Mouse (Mus musculus) embryonic stem cell, embryonic (primary cell): Measurements from ENCODE around the gene Fam178b.

Experiments
- CTCF ChIA-PET, 4 experiments: fragments of 300-600 bp in 2 of 4; fragments of 350-600 bp in 2 of 4; sonication (Branson Sonifier 250); formaldehyde crosslinking; loops; one replicate each; lab custom pipeline; 2022; ENCODE audit warnings: inconsistent platforms in 2 of 4; lab: Charles Lee
- POLR2A ChIA-PET, 4 experiments: fragments of 300-600 bp in 2 of 4; fragments of 350-600 bp in 2 of 4; sonication (Branson Sonifier 250); formaldehyde crosslinking; loops; one replicate each; lab custom pipeline; 2022; ENCODE audit warnings: antibody characterized with exemption in 4 of 4, inconsistent platforms in 1 of 4; lab: Charles Lee

Gene Fam178b

DNA sequence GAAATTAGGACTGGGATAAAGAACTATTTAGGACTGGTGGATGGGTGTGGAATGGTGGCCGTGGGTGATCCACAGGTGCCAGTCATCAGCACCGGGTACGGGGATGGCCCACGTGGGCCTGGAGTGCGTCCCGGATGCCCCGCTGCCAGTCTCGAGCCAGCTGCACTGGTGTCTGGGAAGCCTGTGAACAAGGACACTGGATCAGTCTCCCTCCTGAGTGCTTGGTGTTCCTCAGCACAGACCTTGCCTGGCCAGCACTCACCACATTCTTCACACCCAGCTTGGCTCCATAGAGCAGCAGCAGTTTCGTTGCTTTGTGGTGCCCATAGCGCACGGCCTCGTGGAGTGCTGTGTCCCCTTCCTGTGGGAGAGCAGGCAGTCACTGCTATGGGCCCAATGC is 151.5 kb downstream of the Fam178b start:
- CTCF ChIA-PET = interaction anchor here (0.8 to 2.7 kb wide), 7 partner anchors 15 to 153 kb away, joined by 3 to 22 read pairs (median 5); partner anchors contain the start of genes Ankrd39 (in 4 of the 4) and Sema4c (in 1 of the 4)
- POLR2A ChIA-PET = interaction anchor here (0.6 to 6.5 kb wide), 17 partner anchors 8 to 222 kb away, joined by 3 to 76 read pairs (median 3); partner anchors contain the start of gene Sema4c (in 1 of the 4)

DNA sequence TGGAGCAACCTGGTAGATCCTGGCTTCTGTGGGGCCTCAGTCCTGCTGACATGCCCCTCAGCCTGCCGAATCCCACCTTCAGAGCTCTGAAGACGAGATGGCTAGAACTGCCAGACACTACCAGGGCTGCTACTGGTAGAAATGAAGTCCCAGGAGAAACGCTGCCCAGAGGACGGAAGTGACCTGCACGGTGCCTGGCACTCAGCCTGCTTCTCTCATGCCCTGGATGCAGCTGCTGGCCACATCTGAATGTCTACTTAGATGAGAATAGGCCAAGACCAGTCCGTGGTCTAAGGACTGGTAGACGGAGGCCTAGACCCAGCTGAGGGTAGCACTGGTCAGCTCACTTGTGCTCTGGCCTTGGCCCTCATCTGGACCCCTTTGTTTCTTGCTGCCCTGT is 152.0 kb downstream of the Fam178b start:
- ChIA-PET CTCF (interaction anchor here (1.0 to 2.7 kb wide), 6 partner anchors 16 to 27 kb away, joined by 3 to 15 read pairs (median 5); partner anchors contain the start of genes Ankrd39 (in 4 of the 4) and Sema4c (in 2 of the 4)), POLR2A (interaction anchor here in 3 of 4 experiments (0.6 to 6.5 kb wide), 16 partner anchors 9 to 222 kb away, joined by 3 to 76 read pairs (median 3); partner anchors contain the start of gene Ankrd39 (in 2 of the 3))

DNA sequence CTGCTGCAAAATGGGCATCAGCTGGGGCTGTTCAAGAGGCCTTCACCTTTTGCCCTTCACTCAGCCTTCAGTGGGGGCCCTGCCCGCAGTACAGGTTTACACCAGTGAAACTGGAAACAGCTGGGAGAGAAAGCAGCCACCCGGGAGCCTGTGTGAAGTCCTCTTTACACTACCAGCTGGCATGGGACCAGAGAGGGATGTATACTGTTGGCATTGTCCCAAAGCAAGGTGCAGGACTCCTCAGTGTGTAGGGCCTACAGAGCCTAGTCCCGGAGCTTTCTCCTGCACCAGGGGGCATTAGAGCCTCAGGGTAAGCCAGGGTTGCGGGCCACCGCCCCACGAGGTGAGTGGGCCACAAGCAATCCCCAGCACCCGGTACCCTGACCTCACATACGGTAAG is 152.5 kb downstream of the Fam178b start:
- ChIA-PET POLR2A (interaction anchor here in 3 of 4 experiments (0.9 to 6.5 kb wide), 14 partner anchors 9 to 222 kb away, joined by 3 to 76 read pairs (median 3); partner anchors contain the start of gene Ankrd39 (in 2 of the 3)), CTCF (interaction anchor here in 3 of 4 experiments (1.0 to 2.5 kb wide), 4 partner anchors 16 to 28 kb away, joined by 3 to 8 read pairs (median 5); partner anchors contain the start of genes Ankrd39 (in 3 of the 3) and Sema4c (in 1 of the 3))

DNA sequence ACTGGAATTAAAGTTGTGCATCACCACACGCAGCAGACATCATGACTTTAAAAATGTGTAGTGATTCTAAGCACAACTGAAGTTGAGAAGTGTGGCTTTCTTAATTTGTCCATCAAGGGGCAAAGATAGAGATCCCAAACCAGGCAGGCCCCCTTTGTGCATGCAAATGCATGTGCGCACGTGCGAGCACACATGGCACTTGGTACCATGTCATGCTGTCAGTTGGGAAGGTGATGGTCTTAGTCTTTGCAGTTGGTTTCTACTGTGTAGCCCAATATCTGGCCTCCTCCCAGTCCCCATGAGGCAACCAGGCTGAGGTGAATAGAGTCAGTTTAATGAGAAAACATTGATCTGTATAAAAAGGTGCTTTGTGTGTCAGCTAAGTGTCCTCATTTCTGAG is 153.1 kb downstream of the Fam178b start:
- POLR2A ChIA-PET = interaction anchor here in 2 of 4 experiments (0.6 to 6.5 kb wide), 12 partner anchors 8 to 164 kb away, joined by 3 to 76 read pairs (median 4); partner anchors contain the start of genes Ankrd39 (in 2 of the 2) and Gm42417 (in 1 of the 2)
- CTCF ChIA-PET = interaction anchor here in 1 of 4 experiments (1.2 kb wide), 1 partner anchor 28 kb away, joined by 3 read pairs; the partner anchor contains the start of gene Sema4c

DNA sequence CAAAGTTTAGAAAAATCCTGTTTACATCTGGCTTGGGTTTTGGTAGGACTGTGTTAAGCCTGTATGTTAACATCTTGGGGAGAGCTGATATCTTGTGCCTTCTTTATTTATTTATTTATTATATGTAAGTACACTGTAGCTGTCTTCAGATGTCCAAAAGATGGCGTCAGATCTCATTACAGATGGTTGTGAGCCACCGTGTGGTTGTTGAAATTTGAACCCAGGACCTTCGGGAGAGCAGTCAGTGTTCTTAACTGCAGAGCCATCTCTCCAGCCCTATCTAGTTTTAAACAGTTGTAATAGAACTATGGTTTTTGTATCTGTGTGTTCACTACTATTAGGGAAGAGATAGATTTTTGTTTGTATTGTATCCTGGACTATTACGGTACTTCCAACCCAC is 153.7 kb downstream of the Fam178b start:
- CTCF ChIA-PET = interaction anchor here in 2 of 4 experiments (0.6 to 1.4 kb wide), 2 partner anchors 18 to 33 kb away, joined by 6 to 7 read pairs; partner anchors contain the start of gene Ankrd39 (in 1 of the 2)
- POLR2A ChIA-PET = interaction anchor here in 2 of 4 experiments (0.6 to 3.1 kb wide), 8 partner anchors 9 to 220 kb away, joined by 3 to 10 read pairs (median 4); partner anchors contain the start of genes Ankrd39 (in 1 of the 2) and Gm42417 (in 1 of the 2)

DNA sequence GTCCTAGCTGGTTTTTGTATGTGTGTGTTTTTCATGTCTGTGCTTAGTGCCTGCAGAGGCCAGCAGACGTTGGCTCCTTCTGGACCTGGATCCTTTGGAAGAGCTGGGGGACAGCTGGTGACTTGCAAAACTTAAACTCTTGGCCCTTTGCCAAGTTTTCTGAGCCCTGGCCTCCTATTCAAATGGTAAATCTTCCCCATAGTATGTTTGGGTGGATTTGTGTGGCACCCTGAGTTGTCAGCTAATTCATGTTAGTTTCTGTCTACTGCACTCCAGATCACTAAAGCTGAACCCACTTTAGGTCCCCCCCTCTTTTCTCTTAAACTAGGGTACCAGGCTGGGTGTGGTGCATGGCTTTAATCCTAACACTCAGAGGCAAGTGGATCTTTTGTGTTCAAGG is 154.6 kb downstream of the Fam178b start:
- ChIA-PET CTCF (interaction anchor here in 3 of 4 experiments (0.6 to 1.4 kb wide), 6 partner anchors 17 to 284 kb away, joined by 3 to 10 read pairs (median 4); partner anchors contain the start of gene Ankrd39 (in 1 of the 3)), POLR2A (interaction anchor here in 3 of 4 experiments (0.6 to 3.1 kb wide), 12 partner anchors 8 to 219 kb away, joined by 3 to 10 read pairs (median 3); partner anchors contain the start of genes Ankrd39 (in 2 of the 3) and Gm42417 (in 1 of the 3))

DNA sequence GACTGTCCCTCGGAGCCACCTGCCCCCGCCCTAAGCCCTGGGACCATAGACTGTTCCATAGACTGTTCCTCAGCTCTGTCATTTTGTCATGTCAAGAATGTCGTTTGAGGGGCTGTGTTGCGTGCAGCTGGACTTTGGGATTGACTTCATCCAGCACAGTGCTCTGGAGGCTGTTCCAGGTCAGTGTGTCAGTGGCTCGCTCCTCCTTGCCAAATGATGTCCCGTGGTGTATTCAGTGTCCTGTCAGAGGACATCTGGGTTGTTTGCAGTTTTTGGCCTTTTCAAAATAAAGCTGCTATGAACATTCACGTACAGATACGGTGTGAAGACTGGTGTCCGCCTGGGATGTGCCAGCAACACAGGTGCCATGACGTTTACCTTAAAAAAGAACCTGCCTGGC is 156.1 kb downstream of the Fam178b start:
- ChIA-PET POLR2A (interaction anchor here in 3 of 4 experiments (0.6 to 3.1 kb wide), 7 partner anchors 7 to 236 kb away, joined by 3 to 10 read pairs (median 4); partner anchors contain the start of genes Ankrd39 (in 1 of the 3) and Gm42417 (in 1 of the 3)), CTCF (interaction anchor here in 2 of 4 experiments (0.7 to 1.3 kb wide), 3 partner anchors 14 to 219 kb away, joined by 3 to 8 read pairs (median 3); no protein-coding TSS in a partner anchor)

DNA sequence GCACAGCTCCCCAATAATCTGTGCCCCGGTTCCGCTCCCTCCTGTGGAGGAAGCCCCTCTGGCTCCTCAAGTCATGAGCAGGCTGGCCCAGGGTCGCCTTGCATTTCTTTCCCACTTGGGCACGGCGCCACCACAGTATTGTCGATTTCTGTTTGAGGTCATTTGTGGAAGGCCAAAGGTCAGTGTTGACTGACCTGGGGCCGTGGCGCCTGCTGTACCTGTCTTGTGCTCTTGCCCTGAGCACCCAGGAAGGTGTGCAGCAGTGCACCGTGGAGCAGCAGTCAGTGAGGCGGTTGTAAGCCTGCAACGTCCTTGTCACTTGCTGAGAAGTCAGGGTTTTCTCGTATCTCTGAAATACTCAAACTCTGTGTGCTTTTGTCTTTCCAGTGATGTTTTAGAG is 157.2 kb downstream of the Fam178b start:
- ChIA-PET CTCF (no interaction called here), POLR2A (interaction anchor here in 1 of 4 experiments (1.2 to 1.8 kb wide), 3 partner anchors 16 to 45 kb away, joined by 3 to 6 read pairs (median 3); partner anchors contain the start of gene Ankrd39)

DNA sequence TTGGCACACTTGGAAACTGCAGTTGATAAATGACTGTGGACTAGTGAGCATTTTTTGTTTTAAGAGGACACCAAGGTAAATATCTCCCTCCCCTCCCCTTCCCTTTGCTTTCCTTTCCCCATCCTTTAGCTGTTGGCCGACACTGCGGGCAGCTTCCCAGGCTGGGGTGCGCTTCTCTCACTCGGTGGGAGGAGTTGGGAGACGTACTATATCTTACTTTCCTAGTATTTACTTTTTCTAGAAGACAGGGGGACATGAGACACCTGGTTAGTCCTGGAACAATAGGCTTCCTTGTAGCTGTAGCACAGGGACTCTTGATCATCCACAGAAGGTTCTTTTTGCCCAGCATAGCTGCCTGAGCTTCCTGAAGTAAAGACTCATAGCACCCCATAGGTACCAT is 158.9 kb downstream of the Fam178b start:
- ChIA-PET CTCF (interaction anchor here in 1 of 4 experiments (1.1 to 3.4 kb wide), 2 partner anchors 23 to 127 kb away, joined by 5 to 13 read pairs; partner anchors contain the start of gene Ankrd39), POLR2A (interaction anchor here in 3 of 4 experiments (1.3 to 7.1 kb wide), 3 partner anchors 8 to 217 kb away, joined by 3 to 76 read pairs (median 5); partner anchors contain the start of gene Arid5a (in 1 of the 3))

DNA sequence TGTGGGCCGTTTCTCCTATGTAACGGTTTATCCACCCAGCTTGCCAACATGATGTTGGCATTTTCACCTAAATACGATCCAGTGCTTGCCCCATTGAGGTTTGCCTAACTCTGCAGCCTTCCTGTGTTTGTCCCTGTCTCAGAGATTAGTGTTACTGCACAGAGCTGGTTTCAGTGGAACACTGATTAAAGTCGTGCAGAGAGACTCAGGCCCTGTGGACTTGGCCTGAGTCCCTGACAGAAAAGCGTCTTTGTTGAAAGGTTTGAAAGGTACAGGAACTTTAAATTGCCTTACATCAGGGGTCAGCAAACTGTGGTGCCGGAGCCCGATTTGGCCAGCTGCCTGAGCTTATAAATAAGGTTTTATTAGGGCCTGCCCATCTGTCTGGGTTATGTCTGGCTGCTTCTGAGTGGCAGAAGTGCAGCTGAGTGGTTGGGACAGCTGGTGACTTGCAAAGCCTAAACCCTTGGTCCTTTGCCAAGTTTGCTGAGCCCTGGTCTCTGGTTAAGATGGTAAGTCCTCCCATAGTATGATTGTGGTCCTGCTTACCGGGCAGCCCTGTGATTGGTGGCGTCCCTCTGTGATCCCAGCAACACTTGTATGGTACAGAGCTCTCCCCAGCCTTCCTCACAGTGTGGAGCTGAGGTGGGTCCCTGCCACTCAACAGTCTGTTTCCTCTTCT is 159.5 kb downstream of the Fam178b start:
- ChIA-PET CTCF (interaction anchor here in 3 of 4 experiments (0.9 to 3.4 kb wide), 6 partner anchors 22 to 127 kb away, joined by 4 to 13 read pairs (median 4); partner anchors contain the start of gene Ankrd39 (in 3 of the 3)), POLR2A (interaction anchor here in 3 of 4 experiments (1.3 to 7.1 kb wide), 5 partner anchors 9 to 216 kb away, joined by 3 to 76 read pairs (median 5); partner anchors contain the start of gene Arid5a (in 1 of the 3))

DNA sequence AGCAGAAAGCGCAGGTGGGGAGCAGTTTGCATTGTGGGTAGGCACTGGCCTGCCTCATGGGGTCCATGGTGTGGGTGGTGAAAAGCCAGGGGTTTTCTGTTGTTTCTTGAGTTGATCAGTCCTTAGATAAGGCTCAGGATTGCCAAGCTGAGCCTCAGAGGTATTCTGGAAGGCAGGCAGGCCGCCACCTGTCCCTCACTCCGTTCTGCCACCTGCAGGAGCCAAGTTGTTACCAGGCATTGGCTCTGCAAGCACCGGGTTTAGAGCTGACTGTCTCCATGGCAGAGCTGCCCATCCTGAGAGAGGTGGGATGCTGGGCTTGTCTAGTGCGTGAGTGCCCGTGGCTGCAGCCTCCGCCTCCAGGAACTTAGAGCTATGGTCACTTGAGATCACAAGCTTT is 160.8 kb downstream of the Fam178b start:
- ChIA-PET POLR2A (interaction anchor here in 3 of 4 experiments (0.6 to 7.1 kb wide), 15 partner anchors 11 to 215 kb away, joined by 3 to 76 read pairs (median 4); partner anchors contain the start of genes Ankrd39 (in 1 of the 3), Arid5a (in 1 of the 3) and Gm42417 (in 1 of the 3)), CTCF (interaction anchor here in 3 of 4 experiments (0.9 to 3.4 kb wide), 9 partner anchors 11 to 94 kb away, joined by 3 to 13 read pairs (median 4); partner anchors contain the start of genes Ankrd39 (in 3 of the 3) and Cnnm3 (in 2 of the 3))

DNA sequence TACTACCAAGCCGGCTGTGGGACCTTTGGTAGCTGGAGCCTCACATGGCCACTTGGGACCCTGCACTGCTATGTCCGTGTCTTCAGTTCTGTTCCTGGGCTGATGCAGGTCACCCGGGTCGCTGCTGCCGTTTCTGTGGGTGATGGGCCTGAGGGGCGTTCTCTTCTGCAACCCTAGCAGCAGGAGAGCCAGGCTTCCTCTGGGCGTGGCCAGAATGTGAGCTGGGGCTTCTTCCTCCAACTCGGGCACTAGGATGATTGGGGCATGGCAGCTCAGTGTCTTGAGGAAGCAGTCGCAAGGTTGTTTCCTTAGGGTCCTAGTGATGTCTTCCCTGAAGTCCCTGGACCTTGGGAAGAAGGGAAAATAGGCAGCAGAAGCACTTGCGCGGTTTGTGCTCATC is 163.4 kb downstream of the Fam178b start:
- ChIA-PET POLR2A (interaction anchor here in 3 of 4 experiments (0.6 to 7.1 kb wide), 17 partner anchors 9 to 583 kb away, joined by 3 to 76 read pairs (median 3); no protein-coding TSS in a partner anchor), CTCF (interaction anchor here (0.5 to 1.9 kb wide), 9 partner anchors 9 to 227 kb away, joined by 3 to 6 read pairs (median 3); partner anchors contain the start of gene Ankrd39 (in 2 of the 4))

DNA sequence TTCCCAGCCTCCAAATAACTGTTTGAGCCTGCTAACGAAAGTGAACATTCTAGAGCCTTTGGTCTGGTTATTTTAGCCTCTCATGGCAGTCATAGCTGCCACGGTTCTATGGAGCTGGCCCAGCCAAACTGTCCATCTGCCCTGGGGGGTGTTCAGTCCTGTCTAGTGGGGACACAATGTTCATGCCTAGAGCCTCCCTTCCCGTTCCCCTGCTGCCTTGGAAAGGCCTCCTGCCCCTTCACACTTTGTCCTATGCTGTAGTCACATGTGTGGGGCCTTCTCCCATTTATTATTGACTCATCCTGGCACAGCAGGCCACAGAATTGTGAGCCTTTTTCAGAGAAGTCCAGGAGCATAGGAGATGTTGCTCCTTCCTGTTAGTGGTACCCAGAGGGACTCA is 164.7 kb downstream of the Fam178b start:
- CTCF ChIA-PET = no interaction called here
- POLR2A ChIA-PET = interaction anchor here in 2 of 4 experiments (1.2 to 7.1 kb wide), 3 partner anchors 11 to 15 kb away, joined by 3 to 76 read pairs (median 40); no protein-coding TSS in a partner anchor

DNA sequence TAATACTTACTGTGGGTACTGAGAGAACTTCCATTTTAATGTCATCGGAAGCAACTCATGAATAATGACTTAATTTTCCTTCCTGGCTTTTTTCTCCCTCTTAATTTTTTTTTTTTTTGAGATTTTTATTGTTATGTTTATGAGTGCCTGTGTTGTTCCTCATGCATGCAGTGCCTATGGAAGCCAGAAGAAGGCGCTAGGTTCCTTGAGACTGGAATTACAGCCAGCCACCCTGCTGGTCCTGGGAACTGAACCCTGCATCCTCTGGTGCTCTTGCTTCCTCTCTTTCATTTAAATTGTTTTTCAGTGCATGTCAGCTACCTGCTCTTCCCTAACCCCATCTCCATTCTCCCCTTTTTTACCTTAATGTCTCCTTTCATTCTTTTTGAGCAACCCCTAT is 169.3 kb downstream of the Fam178b start:
- CTCF ChIA-PET = interaction anchor here in 3 of 4 experiments (0.7 to 3.5 kb wide), 7 partner anchors 13 to 1129 kb away, joined by 3 to 31 read pairs (median 3); partner anchors contain the start of gene Ankrd39 (in 1 of the 3)
- POLR2A ChIA-PET = interaction anchor here in 1 of 4 experiments (0.8 to 1.1 kb wide), 3 partner anchors 12 to 26 kb away, joined by 3 to 6 read pairs (median 3); no protein-coding TSS in a partner anchor

DNA sequence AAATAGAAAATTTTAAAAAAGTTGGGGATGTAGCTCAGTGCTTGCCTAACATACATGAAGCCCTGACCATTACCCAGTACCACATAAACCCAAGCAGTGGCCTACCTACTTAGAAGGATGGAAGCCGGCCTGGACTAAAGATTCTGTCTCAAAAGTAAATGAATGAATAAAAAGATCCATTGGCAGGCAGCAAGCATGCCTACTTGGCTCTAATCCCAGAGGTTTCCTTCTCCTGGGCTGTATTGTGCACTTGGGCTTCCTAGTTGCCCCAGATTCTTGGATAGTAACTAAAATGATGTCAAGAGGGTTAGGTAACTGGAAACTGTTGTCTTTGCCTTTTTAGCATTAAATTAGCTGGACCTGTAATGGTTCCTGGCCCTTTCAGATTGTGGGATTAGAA is 169.7 kb downstream of the Fam178b start:
- CTCF ChIA-PET = interaction anchor here in 3 of 4 experiments (0.7 to 3.5 kb wide), 8 partner anchors 13 to 1129 kb away, joined by 3 to 31 read pairs (median 3); partner anchors contain the start of gene Ankrd39 (in 1 of the 3)
- POLR2A ChIA-PET = interaction anchor here in 2 of 4 experiments (0.6 to 1.1 kb wide), 5 partner anchors 12 to 1085 kb away, joined by 3 to 6 read pairs (median 3); no protein-coding TSS in a partner anchor

DNA sequence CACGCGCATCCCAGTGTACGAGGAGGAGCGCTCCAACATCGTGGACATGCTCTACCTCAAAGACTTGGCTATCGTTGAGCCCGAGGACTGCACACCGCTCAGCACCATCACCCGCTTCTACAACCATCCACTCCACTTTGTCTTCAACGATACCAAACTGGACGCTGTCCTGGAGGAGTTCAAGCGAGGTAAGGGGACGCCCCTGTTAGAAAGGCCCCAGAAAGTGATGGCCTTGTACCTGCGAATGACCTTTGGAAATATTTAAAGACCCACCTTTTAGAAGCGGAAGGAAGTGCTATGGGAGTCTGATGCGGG is 170.1 kb downstream of the Fam178b start:
- POLR2A ChIA-PET = interaction anchor here in 3 of 4 experiments (0.6 to 1.3 kb wide), 5 partner anchors 11 to 1085 kb away, joined by 3 read pairs; partner anchors contain the start of gene Ankrd39 (in 1 of the 3)
- CTCF ChIA-PET = interaction anchor here in 3 of 4 experiments (0.7 to 3.5 kb wide), 9 partner anchors 11 to 234 kb away, joined by 3 to 31 read pairs (median 3); partner anchors contain the start of gene Ankrd39 (in 2 of the 3)
